Mouse (Mus musculus): ENCODE data around the gene Spag6. TPM values are rescaled to one million over a fixed set of nuclear protein-coding genes. Genes with fewer than 3 reads are reported as not detected.

Spag6 gene
- polyA plus RNA-seq, 2 experiments, result not detected

GRCm38 (mm10) chr2:18766441-18766820, 72.6 kb downstream of the Spag6 start:
- DNase-seq (ENCODE audit: low read depth in 3 of 3, low spot score in 3 of 3) (no peak), ATAC-seq (ENCODE audit: insufficient read depth) (no peak)
- peak overlapping the region; percentile 63 to 66 for H3K4me3 ChIP-seq (ENCODE audit: insufficient read depth in 1 of 2, low read depth in 2 of 2, low read length in 2 of 2)
- H3K36me3 ChIP-seq (replicated peaks; ENCODE audit: control insufficient read depth, insufficient read depth, low read depth), result no peaks in the 10 kb centered on the region
- peak overlapping the region; percentile 52 for H3K9ac ChIP-seq (replicated peaks)
- TF ChIP-seq EP300 (IDR thresholded peaks at IDR 0.05; ENCODE audit: low read depth) (no peak), CTCF (IDR thresholded peaks at IDR 0.05; ENCODE audit: low read depth) (no peak)
- no peak overlapping the region; the same call in 1 of the 2 replicates for H3K27ac ChIP-seq
- no peaks in the 10 kb centered on the region for H3K27me3 ChIP-seq (ENCODE audit: control insufficient read depth, insufficient read depth, low read length)
- WGBS (ENCODE audit: insufficient replicate concordance), result 17% methylated on average over 4 of the region's 4 CpGs
- no peaks in the 10 kb centered on the region for H3K9me3 ChIP-seq (ENCODE audit: control insufficient read depth, low read length)
- H3K4me1 ChIP-seq (replicated peaks; ENCODE audit: control insufficient read depth in 2 of 2, insufficient read depth in 2 of 2, low read length in 1 of 2), result peaks cover 0 to 8% of the 10 kb centered on the region in 2 experiments; a peak in 1 of 4 replicates
- H3K4me2 ChIP-seq (ENCODE audit: low read depth), result peak overlapping the region; percentile 78

GRCm38 (mm10) chr2:18766821-18767541, 73.1 kb downstream of the Spag6 start:
- peak; percentile 57 for ATAC-seq (ENCODE audit: insufficient read depth)
- WGBS (ENCODE audit: insufficient replicate concordance), result under 1% methylated on average over 56 of the region's 56 CpGs

GRCm38 (mm10) chr2:18768414-18768813, 74.6 kb downstream of the Spag6 start:
- Histone ChIP-seq H3K4me1 (replicated peaks; ENCODE audit: control insufficient read depth in 2 of 2, insufficient read depth in 2 of 2, low read length in 1 of 2) (peaks cover 0 to 8% of the 10 kb centered on the region in 2 experiments; a peak in 1 of 4 replicates), H3K27ac (no peak overlapping the region), H3K4me3 (ENCODE audit: insufficient read depth in 1 of 2, low read depth in 2 of 2, low read length in 2 of 2) (no peak overlapping the region), H3K9ac (replicated peaks) (no peak overlapping the region), H3K27me3 (ENCODE audit: control insufficient read depth, insufficient read depth, low read length) (no peaks in the 10 kb centered on the region), H3K36me3 (replicated peaks; ENCODE audit: control insufficient read depth, insufficient read depth, low read depth) (no peaks in the 10 kb centered on the region), H3K9me3 (ENCODE audit: control insufficient read depth, low read length) (no peaks in the 10 kb centered on the region), H3K4me2 (ENCODE audit: low read depth) (no peak overlapping the region)
- WGBS (ENCODE audit: insufficient replicate concordance), result 66% methylated on average over 2 of the region's 2 CpGs
- no peak for TF ChIP-seq EP300 (IDR thresholded peaks at IDR 0.05; ENCODE audit: low read depth)
- no peak for TF ChIP-seq CTCF (IDR thresholded peaks at IDR 0.05; ENCODE audit: low read depth)
- DNase-seq (ENCODE audit: low read depth in 3 of 3, low spot score in 3 of 3) (no peak), ATAC-seq (ENCODE audit: insufficient read depth) (no peak)

More at GRCm38 (mm10) chr2:18766821-18767541, 73.1 kb downstream of the Spag6 start:
- no peaks in the 10 kb centered on the region for H3K27me3 ChIP-seq (ENCODE audit: control insufficient read depth, insufficient read depth, low read length)
- DNase-seq (ENCODE audit: low read depth in 3 of 3, low spot score in 3 of 3), result peak in 1 of 3 experiments; percentile 11
- TF ChIP-seq EP300 (IDR thresholded peaks at IDR 0.05; ENCODE audit: low read depth), result no peak
- no peak for TF ChIP-seq CTCF (IDR thresholded peaks at IDR 0.05; ENCODE audit: low read depth)
- H3K4me1 ChIP-seq (replicated peaks; ENCODE audit: control insufficient read depth in 2 of 2, insufficient read depth in 2 of 2, low read length in 1 of 2), result peaks cover 0 to 8% of the 10 kb centered on the region in 2 experiments; a peak in 1 of 4 replicates
- H3K4me3 ChIP-seq (ENCODE audit: insufficient read depth in 1 of 2, low read depth in 2 of 2, low read length in 2 of 2), result peak overlapping the region; percentile 63 to 66
- peak overlapping the region; percentile 52 for H3K9ac ChIP-seq (replicated peaks)
- no peaks in the 10 kb centered on the region for H3K9me3 ChIP-seq (ENCODE audit: control insufficient read depth, low read length)
- H3K4me2 ChIP-seq (ENCODE audit: low read depth), result peak overlapping the region; percentile 78
- H3K36me3 ChIP-seq (replicated peaks; ENCODE audit: control insufficient read depth, insufficient read depth, low read depth), result no peaks in the 10 kb centered on the region
- no peak overlapping the region; the same call in 1 of the 2 replicates for H3K27ac ChIP-seq

GRCm38 (mm10) chr2:18772413-18772812, 78.6 kb downstream of the Spag6 start:
- H3K4me1 ChIP-seq (replicated peaks; ENCODE audit: control insufficient read depth in 2 of 2, insufficient read depth in 2 of 2, low read length in 1 of 2), result 0 out of 4 replicates have a peak, but pooled peaks cover 0 to 3% of the 10 kb centered on the region in 2 experiments
- ATAC-seq (ENCODE audit: insufficient read depth) (no peak), DNase-seq (ENCODE audit: low read depth in 3 of 3, low spot score in 3 of 3) (no peak)
- H3K4me2 ChIP-seq (ENCODE audit: low read depth), result no peak overlapping the region
- no peaks in the 10 kb centered on the region for H3K9me3 ChIP-seq (ENCODE audit: control insufficient read depth, low read length)
- no peaks in the 10 kb centered on the region; the same call in 1 of the 2 replicates for H3K27me3 ChIP-seq (ENCODE audit: control insufficient read depth, insufficient read depth, low read length)
- no peak overlapping the region for H3K27ac ChIP-seq
- TF ChIP-seq EP300 (IDR thresholded peaks at IDR 0.05; ENCODE audit: low read depth) (no peak), CTCF (IDR thresholded peaks at IDR 0.05; ENCODE audit: low read depth) (no peak)
- no peak overlapping the region for H3K4me3 ChIP-seq (ENCODE audit: insufficient read depth in 1 of 2, low read depth in 2 of 2, low read length in 2 of 2)
- no peaks in the 10 kb centered on the region for H3K36me3 ChIP-seq (replicated peaks; ENCODE audit: control insufficient read depth, insufficient read depth, low read depth)
- 66% methylated on average over 8 of the region's 8 CpGs for WGBS (ENCODE audit: insufficient replicate concordance)
- no peak overlapping the region for H3K9ac ChIP-seq (replicated peaks)

- no peak for ATAC-seq (ENCODE audit: insufficient read depth)
- no peak overlapping the region for H3K9ac ChIP-seq (replicated peaks)
- no peaks in the 10 kb centered on the region for H3K9me3 ChIP-seq (ENCODE audit: control insufficient read depth, low read length)
- H3K4me1 ChIP-seq (replicated peaks; ENCODE audit: control insufficient read depth in 2 of 2, insufficient read depth in 2 of 2, low read length in 1 of 2), result 0 out of 4 replicates have a peak, but pooled peaks cover 0 to 3% of the 10 kb centered on the region in 2 experiments
- no peak overlapping the region for H3K27ac ChIP-seq
- TF ChIP-seq CTCF (IDR thresholded peaks at IDR 0.05; ENCODE audit: low read depth) (no peak), EP300 (IDR thresholded peaks at IDR 0.05; ENCODE audit: low read depth) (no peak)
- H3K36me3 ChIP-seq (replicated peaks; ENCODE audit: control insufficient read depth, insufficient read depth, low read depth), result no peaks in the 10 kb centered on the region
- no peaks in the 10 kb centered on the region; the same call in 1 of the 2 replicates for H3K27me3 ChIP-seq (ENCODE audit: control insufficient read depth, insufficient read depth, low read length)
- H3K4me3 ChIP-seq (ENCODE audit: insufficient read depth in 1 of 2, low read depth in 2 of 2, low read length in 2 of 2), result no peak overlapping the region
- no peak for DNase-seq (ENCODE audit: low read depth in 3 of 3, low spot score in 3 of 3)
- WGBS (ENCODE audit: insufficient replicate concordance), result 51% methylated on average over 6 of the region's 6 CpGs
- H3K4me2 ChIP-seq (ENCODE audit: low read depth), result no peak overlapping the region
These were observed 80.5 kb downstream of the Spag6 start for GRCm38 (mm10) chr2:18774326-18774725.

All from liver, embryonic 14.5 days (tissue).